Mouse (Mus musculus): ENCODE results near the gene Fezf1. TPM values are rescaled to one million over a fixed set of nuclear protein-coding genes. Genes with fewer than 3 reads are reported as not detected.

The Fezf1 gene
- not detected in 2 replicates for polyA plus RNA-seq (2012; ENCODE audit: insufficient read depth, low replicate concordance)

DNA sequence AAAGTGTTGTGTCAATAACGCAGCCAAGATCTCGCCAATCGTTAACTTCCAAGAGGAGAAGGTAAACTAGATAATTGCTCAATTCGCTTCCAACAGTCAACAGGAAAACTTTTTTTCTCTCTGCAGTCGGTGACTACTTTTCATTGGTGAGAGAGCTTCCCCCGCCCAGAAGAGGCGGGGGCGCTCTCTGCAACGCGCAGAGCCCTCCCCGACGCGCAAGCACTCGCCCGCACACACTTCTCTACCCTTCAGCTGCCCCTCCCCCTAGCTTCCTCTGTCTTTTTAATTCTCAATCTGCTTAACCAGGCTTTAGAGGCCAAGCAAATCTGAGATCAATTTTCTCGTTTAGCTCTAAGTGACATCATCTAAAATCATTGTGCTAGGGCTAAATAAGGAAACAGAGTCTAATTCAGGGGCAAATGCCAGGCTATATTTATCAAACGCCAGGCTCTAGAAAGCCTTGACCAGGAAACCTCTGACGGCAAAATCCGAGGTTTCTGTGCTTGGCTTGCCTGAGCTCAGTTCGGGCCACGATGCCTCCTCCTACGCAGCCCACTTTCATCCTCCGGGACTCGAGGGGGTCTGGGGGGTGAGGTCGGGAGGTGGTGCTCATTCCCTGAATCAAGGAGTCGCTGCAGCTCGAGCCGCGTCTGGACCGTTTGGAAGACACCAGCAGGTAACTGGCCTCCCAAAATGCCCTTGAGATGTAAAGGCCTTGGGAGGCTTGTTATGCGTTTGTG is at the start of gene Fezf1:
TSS of gene Fezf1 (minus strand) at position 50 of the 740 bp plus-strand sequence.
- no peak for TF ChIP-seq GATA1 (IDR thresholded peaks at IDR 0.05; ENCODE audit: borderline replicate concordance, low read length)
- Histone ChIP-seq H3K9me3 (peaks cover 51% of the 10 kb centered on the region), H3K4me1 (peaks cover 3% of the 10 kb centered on the region; the same call in 1 of the 2 replicates), H3K36me3 (replicated peaks; ENCODE audit: low read length) (no peaks in the 10 kb centered on the region), H3K4me3 (replicated peaks) (peak within 1 kb of the TSS; percentile 73), H3K27me3 (replicated peaks) (peaks cover 90% of the 10 kb centered on the region)

DNA sequence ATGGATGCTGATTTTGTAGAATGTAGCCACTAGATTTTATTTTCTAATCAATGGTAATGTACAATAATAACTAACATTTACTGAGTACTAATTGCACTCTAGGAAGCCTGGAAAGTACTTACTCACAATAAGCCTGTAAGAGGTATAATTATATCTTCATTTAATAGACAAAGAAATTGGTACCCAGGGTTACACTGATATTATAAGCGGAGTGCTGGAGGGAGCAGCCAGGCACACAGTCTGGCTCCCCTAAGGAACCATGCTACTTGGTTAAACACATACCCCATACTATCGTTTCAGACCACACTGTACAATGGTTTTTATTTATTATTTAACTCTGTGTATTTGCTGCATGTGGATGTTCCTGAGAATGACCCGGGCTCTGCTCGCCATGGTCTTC is 46.5 kb upstream of the Fezf1 start:
- no peaks in the 10 kb centered on the region for H3K4me1 ChIP-seq
- 0 out of 2 replicates have a peak, but pooled peaks cover 6% of the 10 kb centered on the region for H3K9me3 ChIP-seq
- H3K36me3 ChIP-seq (replicated peaks; ENCODE audit: low read length), result no peaks in the 10 kb centered on the region
- no peak overlapping the region for H3K4me3 ChIP-seq (replicated peaks)
- no peaks in the 10 kb centered on the region for H3K27me3 ChIP-seq (replicated peaks)
- TF ChIP-seq FLI1 (IDR thresholded peaks at IDR 0.05; ENCODE audit: low read length) (no peak), GATA1 (IDR thresholded peaks at IDR 0.05; ENCODE audit: borderline replicate concordance, low read length) (no peak)

DNA sequence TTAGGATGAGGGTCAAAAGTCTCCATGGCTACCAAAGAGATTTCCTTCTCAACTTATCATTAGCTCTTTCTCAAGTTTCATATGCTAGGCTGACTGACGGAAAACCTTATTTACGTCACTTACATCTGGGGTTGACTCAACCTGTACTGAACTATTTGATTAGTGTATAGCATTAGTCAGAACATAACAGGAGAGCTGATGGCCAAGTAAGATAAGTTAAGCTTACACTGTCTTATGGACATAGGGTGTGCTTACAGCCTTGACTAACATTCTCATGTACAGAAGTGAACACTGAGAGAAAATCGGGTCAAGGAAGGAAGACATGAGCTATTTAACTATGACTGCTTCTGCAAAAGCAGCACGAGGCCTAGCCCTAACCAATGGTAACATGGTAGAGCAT is 40.6 kb upstream of the Fezf1 start:
- H3K27me3 ChIP-seq (replicated peaks), result no peaks in the 10 kb centered on the region
- no peaks in the 10 kb centered on the region for H3K4me1 ChIP-seq
- 0 out of 2 replicates have a peak, but pooled peaks cover 6% of the 10 kb centered on the region for H3K9me3 ChIP-seq
- H3K4me3 ChIP-seq (replicated peaks), result no peak overlapping the region
- TF ChIP-seq FLI1 (IDR thresholded peaks at IDR 0.05; ENCODE audit: low read length) (no peak), GATA1 (IDR thresholded peaks at IDR 0.05; ENCODE audit: borderline replicate concordance, low read length) (no peak)
- no peaks in the 10 kb centered on the region for H3K36me3 ChIP-seq (replicated peaks; ENCODE audit: low read length)

DNA sequence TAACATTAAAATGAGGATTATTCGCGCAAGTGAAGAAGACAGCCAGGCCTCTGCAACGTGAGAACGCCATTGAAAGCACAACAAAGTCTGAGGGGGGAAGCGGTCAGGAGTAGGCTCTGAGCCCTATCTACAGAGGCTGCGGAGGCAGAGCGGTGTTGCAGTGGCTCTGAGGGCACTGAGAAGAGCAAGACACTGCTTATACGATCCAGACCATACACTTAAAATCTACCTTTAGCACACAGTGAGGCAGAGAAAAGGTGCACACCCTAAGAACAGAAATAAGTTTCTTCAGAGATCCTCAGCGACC is 33.3 kb upstream of the Fezf1 start:
- peaks cover 4% of the 10 kb centered on the region; the same call in 1 of the 2 replicates for H3K9me3 ChIP-seq
- H3K27me3 ChIP-seq (replicated peaks), result no peaks in the 10 kb centered on the region
- TF ChIP-seq GATA1 (IDR thresholded peaks at IDR 0.05; ENCODE audit: borderline replicate concordance, low read length), result no peak
- no peak for TF ChIP-seq FLI1 (IDR thresholded peaks at IDR 0.05; ENCODE audit: low read length)
- no peaks in the 10 kb centered on the region for H3K4me1 ChIP-seq
- H3K4me3 ChIP-seq (replicated peaks), result no peak overlapping the region
- no peaks in the 10 kb centered on the region for H3K36me3 ChIP-seq (replicated peaks; ENCODE audit: low read length)

DNA sequence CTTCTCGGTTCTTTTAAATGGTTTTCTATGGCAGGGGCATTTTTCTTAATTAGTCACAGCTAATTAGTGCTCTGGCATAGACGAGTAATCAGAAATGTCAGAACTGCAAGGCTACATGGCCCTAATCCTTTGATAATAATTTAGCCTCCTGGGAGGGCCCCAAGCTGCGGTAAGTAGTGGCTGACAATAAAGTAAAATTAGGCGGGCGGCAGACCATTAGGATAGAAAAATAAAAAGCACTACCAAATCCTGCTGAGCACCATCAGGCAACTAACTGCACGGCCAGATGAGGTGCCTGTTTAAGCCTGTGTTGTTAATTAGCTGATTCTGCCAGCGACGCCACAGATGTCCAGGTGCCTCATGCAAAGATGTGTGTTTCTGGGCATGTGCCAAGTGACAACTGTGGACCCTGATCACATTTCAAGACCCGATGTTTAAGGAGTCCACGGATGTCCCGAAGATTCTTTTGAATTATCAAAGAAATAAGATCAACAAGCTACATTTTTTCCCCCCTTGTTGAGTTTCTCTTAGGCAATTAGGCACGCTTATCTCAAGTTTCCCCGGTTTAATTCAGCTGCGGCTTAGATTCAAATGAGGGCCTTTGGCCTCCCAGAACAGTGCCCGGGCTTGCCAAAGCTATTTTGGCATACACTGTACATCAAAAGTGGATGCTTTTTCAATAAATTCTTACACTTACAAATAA is 32.8 kb upstream of the Fezf1 start:
- Histone ChIP-seq H3K9me3 (peaks cover 4% of the 10 kb centered on the region; the same call in 1 of the 2 replicates), H3K4me1 (no peaks in the 10 kb centered on the region), H3K4me3 (replicated peaks) (no peak overlapping the region), H3K36me3 (replicated peaks; ENCODE audit: low read length) (no peaks in the 10 kb centered on the region), H3K27me3 (replicated peaks) (no peaks in the 10 kb centered on the region)
- TF ChIP-seq GATA1 (IDR thresholded peaks at IDR 0.05; ENCODE audit: borderline replicate concordance, low read length) (no peak), FLI1 (IDR thresholded peaks at IDR 0.05; ENCODE audit: low read length) (no peak)

DNA sequence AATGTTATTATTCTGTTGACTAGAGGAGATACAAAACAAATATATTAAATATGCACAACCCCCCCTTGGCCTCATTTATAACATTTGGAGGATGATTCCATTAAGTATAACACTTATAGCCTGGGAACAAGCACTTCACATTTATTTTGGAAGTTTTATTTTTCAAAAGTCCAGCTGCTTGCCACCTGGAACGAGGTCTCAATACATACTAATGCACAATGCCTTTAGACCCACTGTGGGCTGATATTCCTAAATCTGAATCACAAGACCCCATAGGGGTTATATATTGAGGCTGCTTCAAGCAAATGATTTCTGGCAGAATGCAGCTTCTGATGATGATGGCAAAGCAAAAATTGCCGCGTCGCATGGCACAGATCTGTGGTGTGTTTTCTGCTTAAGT is 25.3 kb upstream of the Fezf1 start:
- TF ChIP-seq FLI1 (IDR thresholded peaks at IDR 0.05; ENCODE audit: low read length) (no peak), GATA1 (IDR thresholded peaks at IDR 0.05; ENCODE audit: borderline replicate concordance, low read length) (no peak)
- Histone ChIP-seq H3K36me3 (replicated peaks; ENCODE audit: low read length) (no peaks in the 10 kb centered on the region), H3K4me1 (no peaks in the 10 kb centered on the region), H3K27me3 (replicated peaks) (no peaks in the 10 kb centered on the region), H3K9me3 (no peaks in the 10 kb centered on the region), H3K4me3 (replicated peaks) (no peak overlapping the region)

DNA sequence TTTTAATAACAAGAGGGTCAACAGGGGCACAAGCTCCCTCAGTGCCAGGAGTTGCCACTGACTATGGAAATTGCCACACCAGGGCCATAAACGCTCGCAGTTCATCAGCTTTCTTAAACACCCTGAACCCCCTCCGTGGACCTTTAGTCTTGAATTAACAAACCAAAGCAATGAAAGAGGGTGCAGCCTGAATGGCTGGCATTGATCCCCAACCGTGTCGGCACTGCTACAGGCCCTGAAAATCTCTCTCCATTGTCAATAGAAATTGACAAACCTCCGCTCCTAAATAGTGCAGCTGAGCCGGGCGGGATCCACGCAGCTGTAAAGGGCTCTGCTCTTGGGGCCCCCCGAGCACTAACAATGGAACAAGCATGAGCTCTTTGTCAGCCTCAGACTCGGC is 24.8 kb upstream of the Fezf1 start:
- Histone ChIP-seq H3K9me3 (no peaks in the 10 kb centered on the region), H3K36me3 (replicated peaks; ENCODE audit: low read length) (no peaks in the 10 kb centered on the region)
- TF ChIP-seq GATA1 (IDR thresholded peaks at IDR 0.05; ENCODE audit: borderline replicate concordance, low read length) (no peak), FLI1 (IDR thresholded peaks at IDR 0.05; ENCODE audit: low read length) (no peak)

DNA sequence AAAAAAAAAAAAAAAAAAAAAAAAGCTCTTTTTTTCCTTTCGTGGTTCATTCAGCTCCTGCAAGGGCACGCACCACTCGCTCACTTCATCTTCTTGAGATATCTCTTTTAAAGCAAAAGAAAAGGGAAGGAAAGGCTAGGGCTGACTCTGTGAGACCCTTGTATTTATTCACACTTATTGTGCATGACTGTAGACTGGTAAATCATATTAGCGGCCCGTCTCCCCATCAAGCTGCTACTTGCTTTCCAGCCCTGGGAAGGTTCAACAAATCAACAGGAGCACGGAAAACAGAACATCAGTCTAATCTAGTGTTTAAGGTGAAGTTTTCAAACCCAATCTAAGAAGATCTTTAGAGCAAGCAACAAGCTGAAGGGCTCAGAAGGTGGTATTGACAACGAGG is 24.4 kb upstream of the Fezf1 start:
- no peak for TF ChIP-seq FLI1 (IDR thresholded peaks at IDR 0.05; ENCODE audit: low read length)
- no peak for TF ChIP-seq GATA1 (IDR thresholded peaks at IDR 0.05; ENCODE audit: borderline replicate concordance, low read length)
- Histone ChIP-seq H3K4me3 (replicated peaks) (no peak overlapping the region), H3K4me1 (no peaks in the 10 kb centered on the region), H3K36me3 (replicated peaks; ENCODE audit: low read length) (no peaks in the 10 kb centered on the region), H3K27me3 (replicated peaks) (no peaks in the 10 kb centered on the region), H3K9me3 (no peaks in the 10 kb centered on the region)

More for the DNA sequence above, 24.8 kb upstream of the Fezf1 start:
- Histone ChIP-seq H3K4me1 (no peaks in the 10 kb centered on the region), H3K27me3 (replicated peaks) (no peaks in the 10 kb centered on the region), H3K4me3 (replicated peaks) (no peak overlapping the region)

DNA sequence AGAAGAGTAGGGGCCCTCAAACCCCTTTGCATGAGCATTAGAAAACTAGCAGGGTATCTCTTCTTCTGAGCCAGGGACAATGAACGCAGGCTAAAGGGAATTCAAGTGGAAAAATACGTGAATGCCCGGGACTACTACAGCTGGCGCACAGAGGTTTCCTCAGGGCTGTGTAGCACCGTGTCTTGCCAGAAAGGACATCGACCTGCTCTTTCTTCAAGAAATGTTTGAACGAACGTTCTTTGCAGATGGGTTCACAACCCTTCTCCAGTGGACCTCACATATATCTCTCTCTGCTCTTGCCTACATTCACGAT is 12.5 kb upstream of the Fezf1 start:
- TF ChIP-seq FLI1 (IDR thresholded peaks at IDR 0.05; ENCODE audit: low read length), result no peak
- TF ChIP-seq GATA1 (IDR thresholded peaks at IDR 0.05; ENCODE audit: borderline replicate concordance, low read length), result no peak
- Histone ChIP-seq H3K36me3 (replicated peaks; ENCODE audit: low read length) (no peaks in the 10 kb centered on the region), H3K4me3 (replicated peaks) (no peak overlapping the region), H3K27me3 (replicated peaks) (peaks cover 40% of the 10 kb centered on the region), H3K4me1 (no peaks in the 10 kb centered on the region), H3K9me3 (peaks cover 2% of the 10 kb centered on the region; the same call in 1 of the 2 replicates)

DNA sequence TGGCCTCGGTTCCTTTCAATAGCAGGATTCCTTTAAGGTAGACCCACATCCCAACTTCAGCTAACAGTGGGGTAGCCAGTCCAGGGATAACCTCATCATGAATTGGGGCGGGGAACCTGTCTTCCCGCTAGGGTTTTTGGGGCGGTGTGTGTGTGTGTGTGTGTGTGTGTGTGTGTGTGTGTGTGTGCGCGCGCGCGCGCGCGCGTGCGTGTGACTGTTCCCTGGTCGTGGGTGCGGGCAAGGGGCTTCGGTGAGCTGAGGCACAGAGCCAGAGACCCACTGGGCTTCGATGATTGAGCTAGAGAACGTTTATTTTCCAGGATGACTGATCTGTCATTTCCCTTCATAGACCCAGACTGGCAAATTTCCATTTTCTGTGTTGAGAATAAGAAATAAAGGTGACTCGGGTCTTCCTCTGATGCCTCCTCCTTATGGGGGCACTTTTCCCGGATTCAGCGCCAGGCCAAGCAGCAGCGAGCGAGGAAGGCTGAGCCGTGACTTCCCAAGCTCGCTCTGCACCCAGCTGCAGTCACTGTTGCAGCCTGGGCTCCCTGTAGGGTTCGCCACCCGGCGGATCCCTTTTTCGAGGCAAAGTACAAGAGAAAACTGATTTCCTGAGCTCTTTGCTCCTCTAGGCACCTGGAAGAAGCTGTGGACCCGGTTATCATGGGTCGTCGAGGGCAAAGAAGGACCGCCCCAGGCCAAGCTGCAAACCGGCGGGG is 12.0 kb upstream of the Fezf1 start:
- Histone ChIP-seq H3K4me1 (no peaks in the 10 kb centered on the region), H3K9me3 (peaks cover 2% of the 10 kb centered on the region; the same call in 1 of the 2 replicates), H3K27me3 (replicated peaks) (peaks cover 45% of the 10 kb centered on the region), H3K4me3 (replicated peaks) (no peak overlapping the region), H3K36me3 (replicated peaks; ENCODE audit: low read length) (no peaks in the 10 kb centered on the region)
- no peak for TF ChIP-seq FLI1 (IDR thresholded peaks at IDR 0.05; ENCODE audit: low read length)
- no peak for TF ChIP-seq GATA1 (IDR thresholded peaks at IDR 0.05; ENCODE audit: borderline replicate concordance, low read length)

Measured in megakaryocyte, embryonic 14.5 days (primary cell).